In the genomic region with DNA sequence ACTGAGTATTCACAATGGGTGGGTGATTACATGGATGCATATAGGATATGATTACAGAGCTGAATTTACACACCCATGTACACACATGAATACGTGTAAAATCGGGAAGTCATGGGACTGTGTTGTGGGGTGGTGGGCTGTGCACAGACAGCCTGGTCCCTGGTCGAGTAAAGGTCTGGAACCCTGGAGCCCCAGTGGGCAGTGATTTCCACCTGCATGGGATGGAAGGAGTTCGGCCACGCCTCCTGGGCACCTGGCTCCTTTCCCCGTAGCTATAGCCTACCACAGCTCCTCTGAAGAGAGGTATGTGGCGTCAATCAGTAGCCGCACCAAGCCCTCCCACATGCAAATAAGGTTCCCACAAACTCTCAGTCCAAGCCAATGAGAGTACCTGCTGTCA, we compare ENCODE assay signal across 30 mouse cellular contexts. TPM values are rescaled to one million over a fixed set of nuclear protein-coding genes. Genes with fewer than 3 reads are reported as not detected.
DNase-seq lines count a peak whose midpoint lies in the region; ATAC-seq and TF ChIP-seq lines count a peak whose summit lies in the region.
"Had no signal": no experiment of that assay in that cellular context is flagged by ENCODE, and none has a peak within 500 bp of the region (broad histone marks: within the 10 kb centered on the region; RNA-seq: fewer than 3 reads in every experiment).

No protein-coding gene starts in this region.

- H3K9ac ChIP-seq in kidney, embryonic 16.5 days (replicated peaks; ENCODE audit: low read length): no peak overlapping the region
- H3K9ac ChIP-seq: embryonic facial prominence, embryonic 13.5 days; embryonic facial prominence, embryonic 15.5 days; forebrain, embryonic 12.5 days had no signal

- H3K27me3 ChIP-seq in E14TG2a.4 (ENCODE audit: insufficient read depth, low read length): no peaks in the 10 kb centered on the region
- H3K27me3 ChIP-seq in kidney, embryonic 16.5 days (ENCODE audit: insufficient read depth, low read length): no peaks in the 10 kb centered on the region
- H3K27me3 ChIP-seq: CH12.LX; embryonic facial prominence, embryonic 13.5 days; embryonic facial prominence, embryonic 15.5 days; forebrain, embryonic 12.5 days had no signal

- H3K27ac ChIP-seq in kidney, embryonic 16.5 days (ENCODE audit: low read length): no peak overlapping the region
- H3K27ac ChIP-seq: embryonic facial prominence, embryonic 13.5 days; embryonic facial prominence, embryonic 15.5 days; forebrain, embryonic 10.5 days; forebrain, embryonic 12.5 days had no signal

- no peak for TF ChIP-seq CTCF in E14TG2a.4 (conservative IDR thresholded peaks at IDR 0.05; ENCODE audit: low read length)

- DNase-seq in heart, adult 11 months: peak; percentile 73
- DNase-seq in heart, postnatal 14 days: no peak
- DNase-seq in R1 (ENCODE audit: low read depth, low spot score): peak; percentile 76
- no peak for DNase-seq in adrenal gland, postnatal 36 days
- DNase-seq: adrenal gland, adult 8-10 months; adrenal gland, postnatal 14 days; B cell, adult 2 months; cerebellum, adult 11 months; cerebellum, adult 18-20 months; cerebellum, adult 8-10 months; cerebellum, adult 9-11 months; cerebellum, postnatal 14 days; cerebellum, postnatal 36 days; embryo, embryonic 11 days had no signal

- H3K4me1 ChIP-seq in E14TG2a.4 (replicated peaks; ENCODE audit: low read depth, low read length): peaks cover 71% of the 10 kb centered on the region
- no peaks in the 10 kb centered on the region for H3K4me1 ChIP-seq in kidney, embryonic 16.5 days (ENCODE audit: insufficient read depth, low read length)
- H3K4me1 ChIP-seq: embryonic facial prominence, embryonic 13.5 days; embryonic facial prominence, embryonic 15.5 days; forebrain, embryonic 10.5 days; forebrain, embryonic 12.5 days had no signal

- no peaks in the 10 kb centered on the region for H3K9me3 ChIP-seq in E14TG2a.4 (ENCODE audit: low read length)
- no peaks in the 10 kb centered on the region for H3K9me3 ChIP-seq in kidney, embryonic 16.5 days (ENCODE audit: low read length)
- H3K9me3 ChIP-seq: embryonic facial prominence, embryonic 13.5 days; embryonic facial prominence, embryonic 15.5 days; forebrain, embryonic 10.5 days; forebrain, embryonic 12.5 days; G1E had no signal

- H3K4me2 ChIP-seq in kidney, embryonic 16.5 days (replicated peaks; ENCODE audit: low read depth, low read length): no peak overlapping the region
- H3K4me2 ChIP-seq: embryonic facial prominence, embryonic 13.5 days; embryonic facial prominence, embryonic 15.5 days; forebrain, embryonic 12.5 days had no signal

- no peak for ATAC-seq in kidney, embryonic 16.5 days (ENCODE audit: low FRiP score, low TSS enrichment)
- ATAC-seq: activated CD4-positive, CD25-positive, alpha-beta regulatory T cell, adult 4 months; CD4-positive, CD25-positive, alpha-beta regulatory T cell, adult 4 months; forebrain, embryonic 14.5 days; forebrain, embryonic 16.5 days; Patski had no signal

- H3K4me3 ChIP-seq in E14TG2a.4 (replicated peaks; ENCODE audit: low read length): peak overlapping the region; percentile 50; the same call in 1 of the 2 replicates
- H3K4me3 ChIP-seq in kidney, embryonic 16.5 days (ENCODE audit: low read length): no peak overlapping the region
- H3K4me3 ChIP-seq: embryonic facial prominence, embryonic 13.5 days; embryonic facial prominence, embryonic 15.5 days; erythroblast, embryonic 14.5 days; forebrain, embryonic 10.5 days; forebrain, embryonic 12.5 days had no signal

- 87% methylated on average over 8 of the region's 8 CpGs for WGBS in kidney, embryonic 16.5 days

- H3K36me3 ChIP-seq in E14TG2a.4 (ENCODE audit: insufficient read depth, low read length): peaks cover 4% of the 10 kb centered on the region; the same call in 1 of the 2 replicates
- no peaks in the 10 kb centered on the region for H3K36me3 ChIP-seq in kidney, embryonic 16.5 days (ENCODE audit: insufficient read depth, low read length)
- H3K36me3 ChIP-seq: embryonic facial prominence, embryonic 13.5 days; embryonic facial prominence, embryonic 15.5 days; forebrain, embryonic 10.5 days; forebrain, embryonic 12.5 days; G1E had no signal

- intact Hi-C loops in heart, postnatal 14 days (cut with DNase I): no loop called here

RNA-seq across cellular contexts. Expression of gene Ifitm7, which starts 30.6 kb away (rescaled TPM):
- total RNA-seq in heart, postnatal 14 days (2021): not detected
- 0.20 TPM in 1 of 2 replicates, not detected in the other for polyA plus RNA-seq in kidney, embryonic 16.5 days (2015; fragmentation: Nextera tagmentation; extraction: Ambion mirVana)
- not detected for total RNA-seq in adrenal gland, postnatal 36 days (2021)
- total RNA-seq: adrenal gland, adult 18-20 months; CH12.LX had no signal
- polyA plus RNA-seq: activated CD4-positive, CD25-positive, alpha-beta regulatory T cell, adult 4 months; CD4-positive, CD25-positive, alpha-beta regulatory T cell, adult 4 months; erythroblast, embryonic 14.5 days; G1E had no signal

RNA-seq across cellular contexts. Expression of gene 2900011O08Rik, which starts 30.9 kb away (rescaled TPM):
- total RNA-seq in heart, postnatal 14 days (2021): not detected
- 1.7 and 2.2 TPM in 2 replicates for polyA plus RNA-seq in kidney, embryonic 16.5 days (2015; fragmentation: Nextera tagmentation; extraction: Ambion mirVana)
- 1 to 10 TPM; 1.1 to 1.6 TPM for total RNA-seq in adrenal gland, postnatal 36 days (2021)
- total RNA-seq: CH12.LX; common myeloid progenitor, adult 5-6 weeks had no signal
- polyA plus RNA-seq: CD4-positive, CD25-positive, alpha-beta regulatory T cell, adult 4 months; erythroblast, embryonic 14.5 days; G1E had no signal

Comparison
In these comparisons a context has a peak if more than half of its experiments do, and no peak if none do; other contexts are left out.
1. DNase-seq: peak in heart, adult 11 months (single experiment) and R1 (single experiment); none in heart, postnatal 14 days (0 of 2) and adrenal gland, postnatal 36 days (0 of 2).